Mouse (Mus musculus) layer of hippocampus, postnatal 36 days (tissue): ENCODE results near the gene Tspan14. TPM values are rescaled to one million over a fixed set of nuclear protein-coding genes. Genes with fewer than 3 reads are reported as not detected.

Experiments used
- DNase-seq, 2 experiments: peaks; one replicate each; pipeline ENCODE4 v3.0.0; 2022
- total RNA-seq, 2 experiments: library from RNA; stranded (reverse); gene quantifications; 2 replicates each; pipeline ENCODE4 v1.2.3; 2021

Tspan14 gene
- total RNA-seq, 2 experiments from 2014 or later, result 31.4 to 32.6 TPM

GRCm38 (mm10) chr14:40917632-40918031 is 49.0 kb downstream of the Tspan14 start:
- peak; percentile 83 to 90 for DNase-seq

GRCm38 (mm10) chr14:40916667-40917066 is 49.9 kb downstream of the Tspan14 start:
- no peak for DNase-seq

GRCm38 (mm10) chr14:40915838-40916237 is 50.8 kb downstream of the Tspan14 start:
- DNase-seq, result no peak

- no peak for DNase-seq
Measured at GRCm38 (mm10) chr14:40914701-40915100, 51.9 kb downstream of the Tspan14 start.

GRCm38 (mm10) chr14:40913709-40914108 is 52.9 kb downstream of the Tspan14 start:
- no peak for DNase-seq

GRCm38 (mm10) chr14:40911529-40911928 is 55.1 kb downstream of the Tspan14 start:
- DNase-seq, result no peak

GRCm38 (mm10) chr14:40908763-40909162 is 57.8 kb downstream of the Tspan14 start:
- no peak for DNase-seq

- no peak for DNase-seq
Measured at GRCm38 (mm10) chr14:40906770-40907169, 59.8 kb downstream of the Tspan14 start.

- DNase-seq, result no peak
Measured at GRCm38 (mm10) chr14:40905813-40906212, 60.8 kb downstream of the Tspan14 start.

- DNase-seq, result no peak
Measured at GRCm38 (mm10) chr14:40902307-40903055, 64.1 kb downstream of the Tspan14 start.

GRCm38 (mm10) chr14:40900267-40900666 is 66.3 kb downstream of the Tspan14 start:
- DNase-seq, result no peak

- no peak for DNase-seq
Measured at GRCm38 (mm10) chr14:40897916-40898315, 68.7 kb downstream of the Tspan14 start.

- no peak for DNase-seq
Measured at GRCm38 (mm10) chr14:40895681-40896080, 70.9 kb downstream of the Tspan14 start.

GRCm38 (mm10) chr14:40894576-40895247 is 71.9 kb downstream of the Tspan14 start:
- peak; percentile 79 to 80 for DNase-seq

- no peak for DNase-seq
Measured at GRCm38 (mm10) chr14:40893884-40894283, 72.7 kb downstream of the Tspan14 start.

- no peak for DNase-seq
Measured at GRCm38 (mm10) chr14:40893196-40893595, 73.4 kb downstream of the Tspan14 start, which contains the start of gene Sh2d4b. Gene Sh2d4b, minus strand, starts transcription at chr14:40893266.

- no peak for DNase-seq
Measured at GRCm38 (mm10) chr14:40892326-40892825, 74.2 kb downstream of the Tspan14 start.

GRCm38 (mm10) chr14:40891506-40891905 is 75.1 kb downstream of the Tspan14 start:
- DNase-seq, result no peak

GRCm38 (mm10) chr14:40889704-40890103 is 76.9 kb downstream of the Tspan14 start:
- no peak for DNase-seq

- DNase-seq, result no peak
Measured at GRCm38 (mm10) chr14:40889181-40889580, 77.4 kb downstream of the Tspan14 start.

GRCm38 (mm10) chr14:40886428-40887202 is 80.0 kb downstream of the Tspan14 start:
- DNase-seq, result no peak

GRCm38 (mm10) chr14:40885752-40886151 is 80.9 kb downstream of the Tspan14 start:
- no peak for DNase-seq

GRCm38 (mm10) chr14:40885225-40885624 is 81.4 kb downstream of the Tspan14 start:
- DNase-seq, result no peak
